Mouse (Mus musculus): Measurements from ENCODE around the gene Gm5458. TPM values are rescaled to one million over a fixed set of nuclear protein-coding genes. Genes with fewer than 3 reads are reported as not detected.
"Not testable (repeated sequence)": the region's sequence is repeated elsewhere in the genome, so short reads cannot be mapped to it uniquely, and the experiment has no call there.

Gene Gm5458
- not detected in 2 replicates for total RNA-seq (2015)
- total RNA-seq (2017) = not detected in 2 replicates

- ATAC-seq (ENCODE audit: poor library complexity, severe bottlenecking) = not testable (repeated sequence)
These were observed at the start of gene Gm5458 for GRCm38 (mm10) chr14:19602481-19602880. Gene Gm5458, minus strand, starts transcription at chr14:19602581.

GRCm38 (mm10) chr14:19646232-19646631 lies 43.9 kb upstream of the Gm5458 start:
- ATAC-seq (ENCODE audit: poor library complexity, severe bottlenecking) = no peak

- ATAC-seq (ENCODE audit: poor library complexity, severe bottlenecking) = not testable (repeated sequence)
These were observed 17.3 kb downstream of the Gm5458 start, which contains the start of gene Gm2237 for GRCm38 (mm10) chr14:19584804-19585667. Gene Gm2237, minus strand, starts transcription at chr14:19585135.

- not testable (repeated sequence) for ATAC-seq (ENCODE audit: poor library complexity, severe bottlenecking)
These were observed 52.5 kb downstream of the Gm5458 start, which contains the start of gene Gm2244 for GRCm38 (mm10) chr14:19549863-19550262. Gene Gm2244, minus strand, starts transcription at chr14:19549963.

Other genes starting within 250 kb of the Gm5458 start
- gene Gm21738, start 183.7 kb downstream of the Gm5458 start, total RNA-seq (2015) = 1.9 and 15.8 TPM in 2 replicates
- 2.2 and 5.7 TPM in 2 replicates for gene Gm21738, start 183.7 kb downstream of the Gm5458 start, total RNA-seq (2017)
- not detected in 2 replicates for gene Gm2244, start 52.6 kb downstream of the Gm5458 start, total RNA-seq (2015)
- gene Gm2244, start 52.6 kb downstream of the Gm5458 start, total RNA-seq (2017) = not detected in 2 replicates
- 0.13 TPM in 1 of 2 replicates, not detected in the other for gene Gm2237, start 17.4 kb downstream of the Gm5458 start, total RNA-seq (2015)
- gene Gm2237, start 17.4 kb downstream of the Gm5458 start, total RNA-seq (2017) = not detected in 2 replicates
- 0.27 and 0.34 TPM in 2 replicates for gene Nid2, start 148.7 kb upstream of the Gm5458 start, total RNA-seq (2015)
- 0.45 and 2.2 TPM in 2 replicates for gene Nid2, start 148.7 kb upstream of the Gm5458 start, total RNA-seq (2017)
- 128 and 137 TPM in 2 replicates for gene Rtraf, start 221.2 kb upstream of the Gm5458 start, total RNA-seq (2015)
- gene Rtraf, start 221.2 kb upstream of the Gm5458 start, total RNA-seq (2017) = 102 and 108 TPM in 2 replicates